Mouse (Mus musculus) lung, adult 2 months (tissue): Measurements from ENCODE around the gene Scd1. TPM values are rescaled to one million over a fixed set of nuclear protein-coding genes. Genes with fewer than 3 reads are reported as not detected.
A peak's percentile ranks its signal among the peaks of the same experiment; 100 is the strongest.

Experiments used
- DNase-seq: peaks from one replicate; pipeline ENCODE4 v3.0.0; 2022
- H3K4me1 ChIP-seq: fragments of 200-500 bp; 2 replicates; pipeline ENCODE4 v1.6.1; 2011; ENCODE audit warnings: low read length; ENCODE audit not compliant: control insufficient read depth, insufficient read depth
- H3K4me3 ChIP-seq: fragments of 200-500 bp; replicated peaks from 2 replicates; pipeline ENCODE3; 2011; ENCODE audit warnings: low read depth, mild to moderate bottlenecking, control low read depth, low read length; ENCODE audit errors: extremely low read depth
- CTCF ChIP-seq: fragments of 200-500 bp; IDR thresholded peaks from 2 replicates; pipeline ENCODE4 v1.5.1; 2011; ENCODE audit warnings: mild to moderate bottlenecking, low read length, control low read depth; ENCODE audit not compliant: insufficient read depth
- POLR2A ChIP-seq: fragments of 200-500 bp; IDR thresholded peaks from 2 replicates; pipeline ENCODE4 v1.6.1; 2011; ENCODE audit warnings: low read depth, mild to moderate bottlenecking, control low read depth, low read length, borderline replicate concordance; ENCODE audit errors: extremely low read depth
- WGBS: fragments of 180-500 bp; shearing (Covaris S2); methylation state at CpG from one replicate; pipeline ENCODE4 v1.1.7; 2018; 5-methylcytosine and 5-hydroxymethylcytosine counted together
- polyA plus RNA-seq: library from polyadenylated mRNA; depleted of rRNA; stranded (reverse); fragments of >200 nt; gene quantifications from 2 replicates; pipeline ENCODE4 v1.2.3, GENCODE M21; 2012; rRNA removed

Scd1 gene
- 3,425 and 3,454 TPM in 2 replicates for polyA plus RNA-seq

DNA sequence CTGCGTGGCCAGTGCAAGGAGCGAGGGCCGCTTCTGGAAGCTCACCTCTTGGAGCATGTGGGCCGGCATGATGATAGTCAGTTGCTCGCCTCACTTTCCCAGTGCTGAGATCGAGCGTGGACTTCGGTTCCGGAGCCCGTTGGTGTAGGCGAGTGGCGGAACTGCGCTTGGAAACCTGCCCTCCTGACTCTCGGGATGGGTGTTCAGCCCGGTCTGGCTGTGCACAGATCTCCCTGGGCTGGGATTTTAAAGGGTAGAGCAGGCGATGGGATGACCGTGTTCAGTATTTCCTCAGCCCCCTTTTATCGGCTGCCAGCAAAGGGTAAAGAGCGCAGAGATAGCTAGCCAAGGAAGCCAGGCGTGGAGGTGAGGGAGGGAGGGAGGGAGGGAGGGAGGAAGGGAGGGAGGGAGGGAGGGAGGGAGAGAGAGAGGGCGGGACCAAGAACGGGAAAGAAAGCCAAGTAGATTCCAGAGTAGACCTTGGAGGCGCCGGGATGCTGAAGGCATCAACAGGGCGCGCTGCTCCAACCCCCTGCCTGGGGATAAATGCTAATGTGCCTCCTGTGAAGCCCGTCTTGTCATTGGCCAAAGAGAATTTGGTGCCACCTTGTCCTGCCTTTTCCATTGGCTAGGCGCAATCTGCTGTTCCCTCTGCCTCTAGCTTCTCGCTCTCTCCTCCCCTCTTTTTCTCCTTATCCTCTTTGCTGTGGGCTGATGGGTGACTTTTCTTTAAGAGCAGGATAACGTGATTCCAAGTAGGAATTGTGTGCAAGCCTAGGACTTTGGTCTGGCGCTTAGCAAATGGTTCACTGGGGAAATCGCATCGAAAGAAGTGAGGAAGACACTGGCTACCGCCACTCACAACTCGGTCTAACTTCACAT lies at the start of gene Scd1:
Gene Scd1, minus strand, starts transcription at position 539 of the 882 bp plus-strand sequence.
- TF ChIP-seq POLR2A (peak; percentile 73; the same call in 1 of the 2 replicates), CTCF (no peak)
- DNase-seq: peak; percentile 71
- H3K4me1 ChIP-seq: no peaks in the 10 kb centered on the region
- WGBS: under 1% methylated on average over 34 of the region's 35 CpGs
- peak within 1 kb of the TSS; percentile 58 for H3K4me3 ChIP-seq

DNA sequence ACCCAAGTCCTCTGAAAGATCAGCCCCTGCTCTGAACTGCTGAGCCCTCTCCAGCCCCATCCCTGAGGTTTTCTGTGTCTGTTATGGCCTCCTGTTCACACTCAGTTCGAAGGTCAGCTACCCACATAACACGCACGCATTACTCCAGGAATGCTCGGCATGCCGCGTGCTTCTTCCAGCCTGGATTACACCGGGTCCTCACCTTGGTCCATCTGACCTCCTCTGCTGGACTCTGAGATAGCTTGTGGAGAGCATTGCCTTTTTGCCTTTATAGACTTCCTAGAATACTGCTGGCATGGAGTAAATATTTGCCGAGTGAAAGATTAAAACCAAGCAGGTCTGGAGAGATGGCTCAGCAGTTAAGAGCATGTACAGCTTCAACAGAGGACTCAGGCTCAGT lies 47.7 kb upstream of the Scd1 start:
- no peak for DNase-seq
- WGBS: 76% methylated on average over 8 of the region's 8 CpGs
- no peak for TF ChIP-seq POLR2A
- TF ChIP-seq CTCF: no peak
- H3K4me1 ChIP-seq: peaks cover 3% of the 10 kb centered on the region
- H3K4me3 ChIP-seq: no peak overlapping the region

DNA sequence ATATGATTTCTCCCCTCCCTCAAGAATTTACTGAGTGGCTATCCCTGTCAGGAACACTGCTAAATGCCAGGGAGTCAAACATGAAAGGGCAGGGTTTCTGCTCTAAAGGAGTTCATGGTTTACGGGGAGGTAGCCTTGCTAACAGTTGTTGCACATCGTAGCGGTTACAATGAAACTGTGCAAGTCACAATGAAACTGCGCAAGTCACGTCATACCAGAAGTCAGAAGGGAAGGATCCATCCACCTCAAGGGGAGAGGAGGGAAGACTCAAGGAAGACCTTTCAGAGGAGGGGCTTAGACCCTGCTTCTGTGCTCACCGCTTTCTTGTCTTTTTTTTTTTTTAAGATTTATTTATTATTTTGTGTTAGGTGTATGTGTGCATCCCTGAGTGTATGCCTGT lies 47.2 kb upstream of the Scd1 start:
- H3K4me1 ChIP-seq: peaks cover 3% of the 10 kb centered on the region
- no peak overlapping the region for H3K4me3 ChIP-seq
- 80% methylated on average over 6 of the region's 6 CpGs for WGBS
- DNase-seq: no peak
- TF ChIP-seq POLR2A (no peak), CTCF (no peak)

DNA sequence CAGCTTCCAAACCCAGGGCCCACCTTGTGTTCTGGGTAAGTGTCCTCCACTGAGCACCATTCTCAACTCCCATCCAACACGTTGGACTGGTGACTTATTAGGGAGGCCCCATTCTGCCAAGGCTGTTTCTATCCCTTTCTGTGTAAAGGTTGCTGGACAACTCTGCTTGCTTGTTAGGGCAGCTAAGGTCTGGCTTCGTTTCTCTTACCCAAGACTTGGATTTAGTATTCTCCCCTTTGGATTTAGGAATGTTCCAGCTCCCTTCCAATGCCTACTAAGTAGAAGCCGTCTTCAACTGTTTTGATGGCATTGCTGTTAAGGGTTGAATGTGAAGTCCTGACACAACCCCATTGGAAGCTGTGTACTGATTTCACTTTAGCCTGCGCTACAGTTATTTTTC lies 40.2 kb upstream of the Scd1 start:
- TF ChIP-seq POLR2A: no peak
- TF ChIP-seq CTCF: no peak
- Histone ChIP-seq H3K4me3 (no peak overlapping the region), H3K4me1 (no peaks in the 10 kb centered on the region)
- WGBS: 77% methylated on average over 4 of the region's 4 CpGs
- no peak for DNase-seq

DNA sequence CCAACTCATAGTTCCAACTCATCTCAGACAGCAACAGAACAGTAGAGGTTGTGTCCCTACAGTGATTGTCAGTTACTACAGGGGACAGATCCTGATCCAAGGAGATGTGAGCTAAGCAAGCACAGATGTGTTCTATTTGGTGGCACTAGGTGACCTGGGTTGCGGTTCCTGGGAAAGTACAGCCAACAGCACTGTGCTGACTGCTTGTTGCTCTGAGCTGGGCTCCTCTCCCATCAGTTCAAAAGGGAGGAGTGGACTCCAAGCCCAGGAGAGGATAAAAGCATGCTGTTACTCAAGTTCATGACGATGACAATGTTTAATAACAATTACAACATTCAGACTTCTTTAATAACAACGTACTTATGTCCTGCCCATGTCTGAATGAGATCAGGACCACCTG lies 38.1 kb upstream of the Scd1 start:
- Histone ChIP-seq H3K4me3 (no peak overlapping the region), H3K4me1 (no peaks in the 10 kb centered on the region)
- no peak for TF ChIP-seq POLR2A
- TF ChIP-seq CTCF: no peak
- 60% methylated on average over 3 of the region's 3 CpGs for WGBS
- DNase-seq: no peak

DNA sequence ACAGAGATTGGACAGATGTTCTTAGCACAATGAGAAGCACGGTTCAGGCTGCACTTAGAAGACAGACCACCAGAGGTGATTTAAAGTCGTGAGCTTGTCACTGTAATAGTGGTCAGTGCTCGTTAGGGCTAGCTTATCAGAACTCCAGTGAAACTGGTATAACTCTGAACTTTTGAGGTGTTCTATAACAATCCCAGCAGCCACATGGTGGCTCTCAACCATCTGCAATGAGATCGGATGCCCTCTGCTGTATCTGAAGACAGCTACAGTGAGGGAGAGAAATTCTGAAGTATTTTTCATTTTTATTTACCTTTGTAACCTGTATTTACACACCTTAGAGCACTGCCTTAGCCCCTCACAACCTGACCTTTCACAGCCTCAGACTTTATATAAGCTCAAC lies 31.6 kb upstream of the Scd1 start:
- H3K4me1 ChIP-seq: no peaks in the 10 kb centered on the region
- 26% methylated on average over 4 of the region's 4 CpGs for WGBS
- H3K4me3 ChIP-seq: no peak overlapping the region
- DNase-seq: no peak
- no peak for TF ChIP-seq POLR2A
- TF ChIP-seq CTCF: no peak

DNA sequence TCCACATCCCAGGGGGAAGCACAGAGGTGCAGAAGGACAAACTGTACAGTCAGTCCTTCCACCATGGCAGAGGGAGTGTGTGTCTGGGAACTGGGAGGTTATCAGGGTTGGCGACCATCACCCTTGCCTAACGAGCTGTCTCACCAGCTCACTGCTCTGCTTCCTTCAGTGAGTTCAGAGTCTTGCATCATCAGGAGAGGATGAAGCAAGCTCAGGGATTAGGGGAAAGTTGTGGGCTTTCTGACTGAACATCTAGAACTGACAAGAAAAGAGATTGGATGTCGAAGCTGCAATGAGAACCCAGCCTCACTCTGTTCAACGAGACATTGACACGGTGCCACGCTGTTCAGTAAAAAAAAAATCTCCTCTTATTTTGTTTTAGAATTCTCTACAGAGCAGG lies 30.3 kb upstream of the Scd1 start:
- DNase-seq: no peak
- 60% methylated on average over 6 of the region's 6 CpGs for WGBS
- TF ChIP-seq CTCF: no peak
- no peak for TF ChIP-seq POLR2A
- H3K4me3 ChIP-seq: no peak overlapping the region
- H3K4me1 ChIP-seq: no peaks in the 10 kb centered on the region

DNA sequence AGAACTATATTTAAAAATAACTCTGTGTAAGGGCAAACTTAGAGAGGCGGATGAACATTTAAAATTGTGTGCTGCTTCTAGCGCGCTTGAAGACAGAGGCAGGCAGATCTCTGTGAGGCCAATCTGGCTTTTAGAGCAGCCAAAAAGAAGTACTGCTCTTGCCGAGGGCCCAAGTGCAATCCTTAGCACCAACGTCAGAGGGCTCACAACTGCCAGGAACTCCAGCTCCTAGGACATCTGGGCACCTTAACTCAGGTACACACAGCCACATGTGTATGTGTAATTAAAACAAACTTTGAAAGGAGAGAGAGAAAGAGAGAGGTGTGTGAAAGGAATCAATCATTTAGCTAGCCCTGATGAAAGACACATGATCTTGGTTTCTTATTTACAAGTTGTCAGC lies 24.4 kb upstream of the Scd1 start:
- no peaks in the 10 kb centered on the region for H3K4me1 ChIP-seq
- H3K4me3 ChIP-seq: no peak overlapping the region
- WGBS: 78% methylated on average over 5 of the region's 5 CpGs
- no peak for TF ChIP-seq POLR2A
- peak; percentile 17; the same call in 1 of the 2 replicates for TF ChIP-seq CTCF
- DNase-seq: no peak

DNA sequence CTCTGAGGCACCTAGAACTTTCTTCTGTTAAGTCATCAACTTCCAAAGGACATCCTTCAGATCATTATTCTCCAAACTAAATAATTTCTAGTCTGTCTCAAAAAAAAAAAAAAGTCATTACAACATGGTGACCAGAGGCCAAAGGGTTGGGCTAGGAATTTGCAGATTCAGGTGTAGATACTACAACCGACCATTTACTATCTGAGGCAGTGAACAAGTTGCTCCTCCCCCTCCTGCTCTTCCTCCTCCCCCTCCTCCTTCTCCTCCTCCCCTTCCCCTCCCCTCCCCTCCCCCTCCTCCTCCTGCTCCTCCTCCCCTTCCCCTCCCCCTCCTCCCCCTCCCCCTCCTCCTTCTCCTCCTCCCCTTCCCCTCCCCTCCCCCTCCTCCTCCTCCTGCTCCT lies 20.0 kb upstream of the Scd1 start:
- no peak for DNase-seq
- WGBS: 68% methylated on average over 1 of the region's 1 CpGs
- TF ChIP-seq POLR2A (no peak), CTCF (no peak)
- H3K4me1 ChIP-seq: no peaks in the 10 kb centered on the region
- no peak overlapping the region for H3K4me3 ChIP-seq

DNA sequence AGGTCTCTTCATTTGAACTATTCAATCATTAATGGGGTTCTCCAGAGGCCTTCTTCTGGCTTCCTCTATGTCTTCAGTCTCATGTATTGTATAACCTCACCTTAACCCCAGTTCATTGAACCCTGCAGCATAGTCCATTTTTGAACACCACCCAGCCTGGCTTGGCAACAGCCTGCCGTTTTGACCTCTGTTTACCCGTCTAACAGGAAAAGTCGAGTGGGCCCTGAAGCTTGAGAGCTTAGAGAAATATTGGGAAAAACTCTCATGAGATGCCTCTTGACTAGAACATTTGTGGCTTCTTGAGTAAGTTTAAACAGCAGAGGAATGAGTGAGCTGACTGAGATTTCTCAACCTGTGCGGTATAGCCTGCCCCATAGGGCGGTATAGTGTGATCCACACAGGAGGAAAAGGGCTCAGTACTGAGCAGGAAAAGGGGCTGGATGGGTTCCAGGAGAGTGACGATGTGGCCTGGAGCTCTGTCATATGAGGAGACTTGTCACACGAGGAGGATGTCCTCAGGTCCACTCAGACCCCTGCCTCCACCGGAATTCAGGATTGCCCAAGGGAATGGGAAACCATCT lies 14.5 kb upstream of the Scd1 start:
- Histone ChIP-seq H3K4me3 (no peak overlapping the region), H3K4me1 (peaks cover 4% of the 10 kb centered on the region; the same call in 1 of the 2 replicates)
- peak; percentile 70 for DNase-seq
- 23% methylated on average over 8 of the region's 8 CpGs for WGBS
- no peak for TF ChIP-seq CTCF
- TF ChIP-seq POLR2A: no peak
